Mouse (Mus musculus): ENCODE data around the gene Sim2. TPM values are rescaled to one million over a fixed set of nuclear protein-coding genes. Genes with fewer than 3 reads are reported as not detected.

The Sim2 gene
- polyA plus RNA-seq, 1 experiment = 8.6 TPM

DNA sequence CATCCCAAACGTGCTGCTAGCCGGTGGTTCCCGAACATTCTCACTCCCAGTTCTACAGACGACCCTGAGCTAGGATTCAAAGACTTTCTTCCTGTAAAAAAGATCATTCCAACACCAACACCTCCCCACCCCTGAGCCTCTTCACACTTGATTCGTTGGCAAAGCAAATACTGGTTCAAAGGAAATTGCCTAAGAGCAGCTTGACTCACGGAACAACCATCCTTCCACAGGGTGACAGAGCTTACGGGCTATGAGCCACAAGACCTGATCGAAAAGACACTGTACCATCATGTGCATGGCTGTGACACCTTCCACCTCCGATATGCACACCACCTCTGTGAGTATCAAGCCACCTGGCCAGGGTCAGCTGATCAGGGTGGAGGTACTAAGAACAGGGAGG lies 30.0 kb downstream of the Sim2 start:
- Histone ChIP-seq H3K27me3 (ENCODE audit: control insufficient read depth, insufficient read depth, insufficient read length) (no peaks in the 10 kb centered on the region), H3K4me2 (ENCODE audit: low read depth) (no peak overlapping the region), H3K4me3 (no peak overlapping the region), H3ac (ENCODE audit: control insufficient read depth, insufficient read length) (no peak overlapping the region), H3K36me3 (ENCODE audit: control insufficient read depth, insufficient read depth) (peaks cover 4% of the 10 kb centered on the region), H3K79me2 (ENCODE audit: control insufficient read depth, insufficient read depth) (no peaks in the 10 kb centered on the region)
- TF ChIP-seq USF1 (IDR thresholded peaks at IDR 0.05; ENCODE audit: low read depth) (no peak), POLR2A (IDR thresholded peaks at IDR 0.05; ENCODE audit: insufficient read length, low read depth) (no peak), TCF12 (IDR thresholded peaks at IDR 0.05; ENCODE audit: insufficient read depth, poor library complexity, severe bottlenecking) (no peak), MAX (IDR thresholded peaks at IDR 0.05; ENCODE audit: low read depth) (no peak), POLR2AphosphoS2 (IDR thresholded peaks at IDR 0.05; ENCODE audit: insufficient read length, low read depth) (no peak), MYOD1 (IDR thresholded peaks at IDR 0.05; ENCODE audit: control insufficient read depth in 1 of 3, insufficient read length in 2 of 3, low read depth in 2 of 3) (no peak), MYOG (IDR thresholded peaks at IDR 0.05; ENCODE audit: control insufficient read depth in 1 of 3, insufficient read depth in 1 of 3, insufficient read length in 2 of 3, low read depth in 2 of 3) (no peak)

DNA sequence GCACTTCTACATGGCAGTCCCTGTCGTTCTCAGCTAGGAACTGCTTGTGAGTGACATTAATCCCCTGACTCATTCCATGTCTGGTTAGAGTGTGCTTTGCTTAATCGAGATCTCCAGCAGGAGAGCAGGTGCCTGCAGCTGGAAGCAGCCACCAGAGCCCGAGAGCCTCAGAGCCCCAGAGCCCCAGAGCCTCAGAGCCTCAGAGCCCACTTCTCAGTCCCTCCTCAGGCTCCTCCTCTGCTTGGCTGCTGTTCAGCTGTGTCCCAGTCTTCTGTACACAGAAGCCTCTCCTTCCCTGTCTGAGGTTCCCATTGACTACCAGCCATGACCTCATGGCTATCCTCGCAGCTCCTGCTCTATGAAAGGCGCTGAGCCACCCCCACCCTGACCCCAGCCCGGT lies 32.6 kb downstream of the Sim2 start:
- Histone ChIP-seq H3K4me3 (no peak overlapping the region), H3K4me2 (ENCODE audit: low read depth) (no peak overlapping the region), H3ac (ENCODE audit: control insufficient read depth, insufficient read length) (no peak overlapping the region), H3K79me2 (ENCODE audit: control insufficient read depth, insufficient read depth) (no peaks in the 10 kb centered on the region), H3K27me3 (ENCODE audit: control insufficient read depth, insufficient read depth, insufficient read length) (no peaks in the 10 kb centered on the region), H3K36me3 (ENCODE audit: control insufficient read depth, insufficient read depth) (peaks cover 4% of the 10 kb centered on the region)
- TF ChIP-seq POLR2A (IDR thresholded peaks at IDR 0.05; ENCODE audit: insufficient read length, low read depth) = no peak
- TF ChIP-seq TCF12 (IDR thresholded peaks at IDR 0.05; ENCODE audit: insufficient read depth, poor library complexity, severe bottlenecking) = no peak
- TF ChIP-seq REST (IDR thresholded peaks at IDR 0.05; ENCODE audit: insufficient read depth, insufficient read length) = no peak
- no peak for TF ChIP-seq E2F4 (IDR thresholded peaks at IDR 0.05; ENCODE audit: insufficient read depth)
- no peak for TF ChIP-seq MYOD1 (IDR thresholded peaks at IDR 0.05; ENCODE audit: control insufficient read depth in 1 of 3, insufficient read length in 2 of 3, low read depth in 2 of 3)
- TF ChIP-seq MAX (IDR thresholded peaks at IDR 0.05; ENCODE audit: low read depth) = no peak
- no peak for TF ChIP-seq MYOG (IDR thresholded peaks at IDR 0.05; ENCODE audit: control insufficient read depth in 1 of 3, insufficient read depth in 1 of 3, insufficient read length in 2 of 3, low read depth in 2 of 3)

DNA sequence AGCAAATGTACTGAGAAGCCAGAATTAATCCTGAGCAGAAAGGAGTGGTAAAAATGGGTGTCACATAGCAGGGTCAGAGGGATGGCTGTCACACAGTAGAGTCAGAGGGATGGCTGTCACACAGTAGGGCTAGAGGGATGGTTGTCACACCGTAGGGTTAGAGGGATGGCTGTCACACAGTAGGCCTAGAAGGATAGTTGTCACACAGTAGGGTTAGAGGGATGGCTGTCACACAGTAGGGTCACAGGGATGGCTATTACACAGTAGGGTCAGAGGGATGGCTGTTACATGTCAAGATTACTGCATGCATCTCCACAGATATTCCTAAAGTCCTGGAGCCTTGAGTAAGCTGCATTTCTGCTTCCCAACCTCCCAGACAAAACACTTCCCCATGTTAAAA lies 33.7 kb downstream of the Sim2 start:
- no peak overlapping the region for H3K4me3 ChIP-seq
- H3K4me2 ChIP-seq (ENCODE audit: low read depth) = no peak overlapping the region
- no peaks in the 10 kb centered on the region for H3K79me2 ChIP-seq (ENCODE audit: control insufficient read depth, insufficient read depth)
- no peaks in the 10 kb centered on the region for H3K27me3 ChIP-seq (ENCODE audit: control insufficient read depth, insufficient read depth, insufficient read length)
- no peak for TF ChIP-seq USF1 (IDR thresholded peaks at IDR 0.05; ENCODE audit: low read depth)
- no peak for TF ChIP-seq TCF3 (IDR thresholded peaks at IDR 0.05; ENCODE audit: insufficient read length, low read depth)
- no peak for TF ChIP-seq E2F4 (IDR thresholded peaks at IDR 0.05; ENCODE audit: insufficient read depth)
- no peak for TF ChIP-seq MYOD1 (IDR thresholded peaks at IDR 0.05; ENCODE audit: control insufficient read depth in 1 of 3, insufficient read length in 2 of 3, low read depth in 2 of 3)
- no peak for TF ChIP-seq POLR2A (IDR thresholded peaks at IDR 0.05; ENCODE audit: insufficient read length, low read depth)
- TF ChIP-seq MAX (IDR thresholded peaks at IDR 0.05; ENCODE audit: low read depth) = no peak
- TF ChIP-seq POLR2AphosphoS2 (IDR thresholded peaks at IDR 0.05; ENCODE audit: insufficient read length, low read depth) = no peak
- TF ChIP-seq REST (IDR thresholded peaks at IDR 0.05; ENCODE audit: insufficient read depth, insufficient read length) = no peak
- TF ChIP-seq TCF12 (IDR thresholded peaks at IDR 0.05; ENCODE audit: insufficient read depth, poor library complexity, severe bottlenecking) = no peak
- TF ChIP-seq CEBPB (IDR thresholded peaks at IDR 0.05; ENCODE audit: insufficient read depth, poor library complexity, severe bottlenecking) = no peak
- no peak for TF ChIP-seq SRF (IDR thresholded peaks at IDR 0.05; ENCODE audit: control insufficient read depth, insufficient read length, low read depth)
- TF ChIP-seq MYOG (IDR thresholded peaks at IDR 0.05; ENCODE audit: control insufficient read depth in 1 of 3, insufficient read depth in 1 of 3, insufficient read length in 2 of 3, low read depth in 2 of 3) = no peak
- peaks cover 4% of the 10 kb centered on the region for H3K36me3 ChIP-seq (ENCODE audit: control insufficient read depth, insufficient read depth)
- H3ac ChIP-seq (ENCODE audit: control insufficient read depth, insufficient read length) = no peak overlapping the region

DNA sequence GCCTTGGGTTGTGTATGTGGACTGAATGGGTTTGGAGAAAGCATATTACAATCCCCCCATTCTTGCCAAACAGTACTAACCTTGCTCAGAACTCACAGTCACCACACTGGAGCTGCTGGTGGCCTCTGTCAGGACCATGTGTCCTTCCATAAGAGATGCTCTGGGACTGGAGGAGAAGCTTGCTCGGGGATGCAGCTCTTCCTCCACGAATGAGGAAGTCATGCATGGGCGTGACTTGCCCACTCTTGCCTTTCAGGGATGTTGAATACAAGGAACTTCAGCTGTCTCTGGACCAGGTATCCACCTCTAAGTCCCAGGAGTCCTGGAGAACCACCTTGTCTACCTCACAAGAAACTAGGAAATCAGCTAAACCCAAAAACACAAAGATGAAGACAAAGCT lies 37.6 kb downstream of the Sim2 start:
- Histone ChIP-seq H3K79me2 (ENCODE audit: control insufficient read depth, insufficient read depth) (no peaks in the 10 kb centered on the region), H3ac (ENCODE audit: control insufficient read depth, insufficient read length) (no peak overlapping the region), H3K27me3 (ENCODE audit: control insufficient read depth, insufficient read depth, insufficient read length) (no peaks in the 10 kb centered on the region), H3K4me2 (ENCODE audit: low read depth) (no peak overlapping the region), H3K36me3 (ENCODE audit: control insufficient read depth, insufficient read depth) (no peaks in the 10 kb centered on the region), H3K4me3 (no peak overlapping the region)
- TF ChIP-seq MAX (IDR thresholded peaks at IDR 0.05; ENCODE audit: low read depth) = no peak
- TF ChIP-seq REST (IDR thresholded peaks at IDR 0.05; ENCODE audit: insufficient read depth, insufficient read length) = no peak

DNA sequence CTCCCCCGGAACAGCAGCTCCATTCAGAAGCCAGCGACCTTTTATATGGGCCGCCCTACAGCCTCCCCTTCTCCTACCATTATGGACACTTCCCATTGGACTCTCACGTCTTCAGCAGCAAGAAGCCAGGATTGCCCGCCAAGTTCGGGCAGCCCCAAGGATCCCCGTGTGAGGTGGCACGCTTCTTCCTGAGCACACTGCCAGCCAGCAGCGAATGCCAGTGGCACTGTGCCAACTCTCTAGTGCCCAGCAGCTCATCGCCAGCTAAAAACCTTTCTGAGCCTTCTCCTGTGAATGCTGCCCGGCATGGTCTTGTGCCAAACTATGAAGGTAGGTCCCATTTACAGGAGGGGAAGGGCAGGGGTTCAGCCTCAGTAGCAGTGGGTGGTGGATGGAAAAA lies 38.5 kb downstream of the Sim2 start:
- no peaks in the 10 kb centered on the region for H3K27me3 ChIP-seq (ENCODE audit: control insufficient read depth, insufficient read depth, insufficient read length)
- H3K4me2 ChIP-seq (ENCODE audit: low read depth) = no peak overlapping the region
- no peak overlapping the region for H3ac ChIP-seq (ENCODE audit: control insufficient read depth, insufficient read length)
- H3K79me2 ChIP-seq (ENCODE audit: control insufficient read depth, insufficient read depth) = no peaks in the 10 kb centered on the region
- H3K4me3 ChIP-seq = no peak overlapping the region
- TF ChIP-seq POLR2A (IDR thresholded peaks at IDR 0.05; ENCODE audit: insufficient read length, low read depth) (no peak), E2F4 (IDR thresholded peaks at IDR 0.05; ENCODE audit: insufficient read depth) (no peak), REST (IDR thresholded peaks at IDR 0.05; ENCODE audit: insufficient read depth, insufficient read length) (no peak), USF1 (IDR thresholded peaks at IDR 0.05; ENCODE audit: low read depth) (no peak), CEBPB (IDR thresholded peaks at IDR 0.05; ENCODE audit: insufficient read depth, poor library complexity, severe bottlenecking) (no peak), SRF (IDR thresholded peaks at IDR 0.05; ENCODE audit: control insufficient read depth, insufficient read length, low read depth) (no peak), MYOD1 (IDR thresholded peaks at IDR 0.05; ENCODE audit: control insufficient read depth in 1 of 3, insufficient read length in 2 of 3, low read depth in 2 of 3) (no peak), MAX (IDR thresholded peaks at IDR 0.05; ENCODE audit: low read depth) (no peak)
- H3K36me3 ChIP-seq (ENCODE audit: control insufficient read depth, insufficient read depth) = no peaks in the 10 kb centered on the region

All from myocyte (in vitro differentiated cells).